Mouse (Mus musculus) liver, postnatal 0 days (tissue): ENCODE measurements around the gene Agap1.

ENCODE experiments used
- CTCF ChIP-seq: sonication (generic); IDR thresholded peaks from 2 replicates; pipeline ENCODE4 v1.5.1; 2016; ENCODE audit warnings: antibody characterized with exemption, low read depth
- EP300 ChIP-seq: IDR thresholded peaks from 2 replicates; pipeline ENCODE4 v1.6.1; 2016; ENCODE audit warnings: antibody characterized with exemption, low read depth, mild to moderate bottlenecking

GRCm38 (mm10) chr1:89688914-89689313 lies 234.3 kb downstream of the Agap1 start:
- TF ChIP-seq CTCF, result no peak
- TF ChIP-seq EP300, result no peak
